20 mouse cellular contexts compared by ENCODE assay signal in the genomic region with DNA sequence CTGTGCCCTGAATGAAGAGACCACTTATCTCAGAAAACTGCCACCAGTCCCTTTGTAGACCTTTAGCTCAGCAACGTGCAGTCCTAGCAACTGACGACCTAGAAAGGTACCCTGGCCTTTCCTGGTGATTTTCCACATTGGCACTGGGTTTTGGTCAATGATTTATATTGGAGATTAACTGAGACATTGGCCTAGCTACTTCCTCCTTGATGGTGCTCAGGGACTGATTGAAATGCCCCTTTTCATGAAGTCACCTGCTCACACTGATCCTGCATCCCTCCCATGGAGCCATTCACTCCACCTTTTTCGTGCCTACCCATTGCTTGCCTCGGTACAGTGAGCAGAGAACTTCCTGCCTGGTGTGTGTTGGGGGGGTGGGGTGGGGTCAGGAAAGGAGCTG.
DNase-seq lines count a peak whose midpoint lies in the region; ATAC-seq and TF ChIP-seq lines count a peak whose summit lies in the region.
"Had no signal": no experiment of that assay in that cellular context is flagged by ENCODE, and none has a peak within 500 bp of the region (broad histone marks: within the 10 kb centered on the region; RNA-seq: fewer than 3 reads in every experiment).

No protein-coding gene starts in this region.

- no peaks in the 10 kb centered on the region for H3K27me3 ChIP-seq in ES-Bruce4 (ENCODE audit: control insufficient read depth, insufficient read depth, low read length, poor library complexity, severe bottlenecking)
- no peaks in the 10 kb centered on the region for H3K27me3 ChIP-seq in kidney, embryonic 16.5 days (ENCODE audit: insufficient read depth, low read length)
- no peaks in the 10 kb centered on the region for H3K27me3 ChIP-seq in midbrain, embryonic 16.5 days (ENCODE audit: control insufficient read depth, insufficient read depth, low read depth, low read length)
- H3K27me3 ChIP-seq: embryonic facial prominence, embryonic 12.5 days; heart, embryonic 15.5 days; hindbrain, embryonic 13.5 days had no signal

- 53% methylated on average over 4 of the region's 4 CpGs for WGBS in kidney, embryonic 16.5 days
- 60% methylated on average over 4 of the region's 4 CpGs for WGBS in midbrain, embryonic 16.5 days

- H3K4me2 ChIP-seq in kidney, embryonic 16.5 days (replicated peaks; ENCODE audit: low read depth, low read length) = no peak overlapping the region
- no peak overlapping the region for H3K4me2 ChIP-seq in midbrain, embryonic 16.5 days (ENCODE audit: low read length)
- H3K4me2 ChIP-seq: embryonic facial prominence, embryonic 12.5 days; forebrain, embryonic 12.5 days; heart, embryonic 11.5 days; heart, embryonic 15.5 days; hindbrain, embryonic 13.5 days had no signal

- no peak overlapping the region for H3K4me3 ChIP-seq in ES-Bruce4 (ENCODE audit: low read depth, low read length)
- no peak overlapping the region for H3K4me3 ChIP-seq in kidney, embryonic 16.5 days (ENCODE audit: low read length)
- no peak overlapping the region for H3K4me3 ChIP-seq in midbrain, embryonic 16.5 days (ENCODE audit: low read depth, low read length)
- H3K4me3 ChIP-seq: embryonic facial prominence, embryonic 12.5 days; forebrain, embryonic 12.5 days; heart, adult 2 months; heart, embryonic 15.5 days; hindbrain, embryonic 13.5 days had no signal

- H3K9ac ChIP-seq in ES-Bruce4 (ENCODE audit: low read depth, poor library complexity, severe bottlenecking) = no peak overlapping the region
- H3K9ac ChIP-seq in kidney, embryonic 16.5 days (replicated peaks; ENCODE audit: low read length) = no peak overlapping the region
- no peak overlapping the region for H3K9ac ChIP-seq in midbrain, embryonic 16.5 days (ENCODE audit: low read depth, low read length)
- H3K9ac ChIP-seq: embryonic facial prominence, embryonic 12.5 days; forebrain, embryonic 12.5 days; heart, embryonic 15.5 days; hindbrain, embryonic 13.5 days had no signal

- no peaks in the 10 kb centered on the region for H3K36me3 ChIP-seq in ES-Bruce4 (ENCODE audit: control insufficient read depth, insufficient read depth, low read length, poor library complexity, severe bottlenecking)
- no peaks in the 10 kb centered on the region for H3K36me3 ChIP-seq in kidney, embryonic 16.5 days (ENCODE audit: insufficient read depth, low read length)
- no peaks in the 10 kb centered on the region for H3K36me3 ChIP-seq in midbrain, embryonic 16.5 days (ENCODE audit: control insufficient read depth, insufficient read depth, low read length)
- H3K36me3 ChIP-seq: embryonic facial prominence, embryonic 12.5 days; forebrain, embryonic 12.5 days; G1E; heart, embryonic 15.5 days; hindbrain, embryonic 13.5 days had no signal

- H3K4me1 ChIP-seq in ES-Bruce4 (ENCODE audit: control insufficient read depth, insufficient read depth, low read length) = peaks cover 16% of the 10 kb centered on the region
- peaks cover 64% of the 10 kb centered on the region for H3K4me1 ChIP-seq in kidney, embryonic 16.5 days (ENCODE audit: insufficient read depth, low read length)
- H3K4me1 ChIP-seq in midbrain, embryonic 16.5 days (ENCODE audit: control insufficient read depth, insufficient read depth, low read length) = peaks cover 22% of the 10 kb centered on the region

- no peaks in the 10 kb centered on the region for H3K9me3 ChIP-seq in ES-Bruce4 (replicated peaks; ENCODE audit: control insufficient read depth, insufficient read depth, low read length, poor library complexity, severe bottlenecking)
- H3K9me3 ChIP-seq in kidney, embryonic 16.5 days (ENCODE audit: low read length) = no peaks in the 10 kb centered on the region
- H3K9me3 ChIP-seq in midbrain, embryonic 16.5 days (replicated peaks; ENCODE audit: control insufficient read depth, low read length, poor library complexity, severe bottlenecking) = no peaks in the 10 kb centered on the region
- H3K9me3 ChIP-seq: embryonic facial prominence, embryonic 12.5 days; forebrain, embryonic 12.5 days; heart, embryonic 15.5 days; hindbrain, embryonic 13.5 days had no signal

- TF ChIP-seq CTCF in ES-Bruce4 (IDR thresholded peaks at IDR 0.05; ENCODE audit: low read depth, low read length) = no peak

- peak; percentile 79 to 91 for DNase-seq in kidney, adult 8-10 months
- peak; percentile 58 to 86 for DNase-seq in kidney, postnatal 36 days
- no peak for DNase-seq in heart, adult 18-20 months
- DNase-seq: adrenal gland, postnatal 10 days; cerebellum, adult 11 months; cerebellum, adult 8-10 months; cerebellum, postnatal 14 days; gastrocnemius, postnatal 10 days; heart, adult 2 months; heart, postnatal 14 days had no signal

- 0 out of 2 replicates have a peak overlapping the region, but pooled peaks have one; percentile 16 for H3K27ac ChIP-seq in ES-Bruce4 (ENCODE audit: insufficient read depth, low read length)
- H3K27ac ChIP-seq in kidney, embryonic 16.5 days (ENCODE audit: low read length) = peak overlapping the region; percentile 91
- H3K27ac ChIP-seq in midbrain, embryonic 16.5 days (ENCODE audit: low read length) = no peak overlapping the region
- H3K27ac ChIP-seq: embryonic facial prominence, embryonic 12.5 days; forebrain, embryonic 12.5 days; heart, adult 2 months; heart, embryonic 15.5 days had no signal

- ATAC-seq in kidney, embryonic 16.5 days (ENCODE audit: low FRiP score, low TSS enrichment) = peak; percentile 59
- ATAC-seq in midbrain, embryonic 16.5 days = no peak
- ATAC-seq: forebrain, embryonic 16.5 days had no signal

- no peak for TF ChIP-seq EP300 in ES-Bruce4 (IDR thresholded peaks at IDR 0.05; ENCODE audit: insufficient read depth, low read depth, low read length)

- no peak for TF ChIP-seq POLR2A in ES-Bruce4 (IDR thresholded peaks at IDR 0.05; ENCODE audit: insufficient read depth, low read length)

Comparison
In these comparisons a context has a peak if more than half of its experiments do, and no peak if none do; other contexts are left out.
1. DNase-seq: peak in kidney, adult 8-10 months (2 of 2) and kidney, postnatal 36 days (2 of 2); none in heart, adult 18-20 months (0 of 2).